9 mouse cellular contexts compared by ENCODE assay signal in genomic region chr13:23431351-23431771, GRCm38 (mm10). TPM values are rescaled to one million over a fixed set of nuclear protein-coding genes. Genes with fewer than 3 reads are reported as not detected.
A peak's percentile ranks its signal among the peaks of the same experiment; 100 is the strongest.
DNase-seq lines count a peak whose midpoint lies in the region; ATAC-seq and TF ChIP-seq lines count a peak whose summit lies in the region.
"Had no signal": no experiment of that assay in that cellular context is flagged by ENCODE, and none has a peak within 500 bp of the region (broad histone marks: within the 10 kb centered on the region; RNA-seq: fewer than 3 reads in every experiment).

No protein-coding gene starts in this region.

- peak overlapping the region; percentile 92 for H3K27ac ChIP-seq in forebrain, embryonic 12.5 days
- H3K27ac ChIP-seq in heart, postnatal 0 days (ENCODE audit: low read depth) = peak overlapping the region; percentile 97
- peak overlapping the region; percentile 94 for H3K27ac ChIP-seq in liver, postnatal 0 days (ENCODE audit: low read depth)
- peak overlapping the region; percentile 57 for H3K27ac ChIP-seq in neural tube, embryonic 12.5 days
- peak overlapping the region; percentile 86 for H3K27ac ChIP-seq in testis, adult 2 months (ENCODE audit: control insufficient read depth, insufficient read depth, low read depth, low read length)

- H3K4me3 ChIP-seq in E14TG2a.4 (replicated peaks; ENCODE audit: low read length) = peak overlapping the region; percentile 77
- peak overlapping the region; percentile 49 for H3K4me3 ChIP-seq in forebrain, embryonic 12.5 days (replicated peaks)
- peak overlapping the region; percentile 66 for H3K4me3 ChIP-seq in heart, postnatal 0 days (ENCODE audit: low read depth, low read length)
- peak overlapping the region; percentile 53 for H3K4me3 ChIP-seq in liver, postnatal 0 days (ENCODE audit: low read depth, low read length)
- peak overlapping the region; percentile 46 for H3K4me3 ChIP-seq in neural tube, embryonic 12.5 days
- H3K4me3 ChIP-seq in testis, adult 2 months (ENCODE audit: control insufficient read depth, low read depth, low read length) = peak overlapping the region; percentile 32; the same call in 1 of the 2 replicates

- WGBS in forebrain, embryonic 12.5 days = under 1% methylated on average over 15 of the region's 15 CpGs
- WGBS in heart, postnatal 0 days = 1% methylated on average over 15 of the region's 15 CpGs
- WGBS in liver, postnatal 0 days (ENCODE audit: insufficient replicate concordance) = under 1% methylated on average over 15 of the region's 15 CpGs
- WGBS in neural tube, embryonic 12.5 days = 1% methylated on average over 15 of the region's 15 CpGs

- peak overlapping the region; percentile 58 for H3K4me2 ChIP-seq in forebrain, embryonic 12.5 days
- H3K4me2 ChIP-seq in heart, postnatal 0 days (ENCODE audit: low read depth, low read length) = peak overlapping the region; percentile 63
- H3K4me2 ChIP-seq in liver, postnatal 0 days (ENCODE audit: low read depth, low read length) = peak overlapping the region; percentile 84
- peak overlapping the region; percentile 62 for H3K4me2 ChIP-seq in neural tube, embryonic 12.5 days (replicated peaks)

- peak; percentile 87 for DNase-seq in c-Kit-positive CD71-positive TER-119-positive erythroid progenitor cells, embryonic 14.5 days (ENCODE audit: low spot score)
- DNase-seq in heart, postnatal 0 days (ENCODE audit: low spot score) = peak; percentile 86
- DNase-seq in kidney, postnatal 36 days = peak; percentile 78 to 81
- DNase-seq in liver, postnatal 0 days = peak; percentile 88

- no peaks in the 10 kb centered on the region for H3K36me3 ChIP-seq in E14TG2a.4 (ENCODE audit: insufficient read depth, low read length)
- no peaks in the 10 kb centered on the region for H3K36me3 ChIP-seq in forebrain, embryonic 12.5 days (replicated peaks)
- H3K36me3 ChIP-seq in heart, postnatal 0 days (replicated peaks; ENCODE audit: control insufficient read depth, insufficient read depth, low read length) = no peaks in the 10 kb centered on the region
- H3K36me3 ChIP-seq in liver, postnatal 0 days (replicated peaks; ENCODE audit: insufficient read depth, low read length) = no peaks in the 10 kb centered on the region
- no peaks in the 10 kb centered on the region for H3K36me3 ChIP-seq in neural tube, embryonic 12.5 days
- no peaks in the 10 kb centered on the region for H3K36me3 ChIP-seq in testis, adult 2 months (ENCODE audit: control insufficient read depth, insufficient read depth, low read length)

- peak overlapping the region; percentile 54 for H3K9ac ChIP-seq in forebrain, embryonic 12.5 days
- peak overlapping the region; percentile 74 for H3K9ac ChIP-seq in heart, postnatal 0 days (replicated peaks; ENCODE audit: low read depth, low read length)
- H3K9ac ChIP-seq in liver, postnatal 0 days (replicated peaks) = peak overlapping the region; percentile 78
- peak overlapping the region; percentile 61 for H3K9ac ChIP-seq in neural tube, embryonic 12.5 days

- peak; percentile 74 for TF ChIP-seq EP300 in heart, postnatal 0 days (IDR thresholded peaks at IDR 0.05; ENCODE audit: low read depth)
- TF ChIP-seq EP300 in liver, postnatal 0 days (IDR thresholded peaks at IDR 0.05; ENCODE audit: low read depth) = 0 out of 2 replicates have a peak, but pooled peaks have one; percentile 8

- no peak for TF ChIP-seq POLR2A in testis, adult 2 months (IDR thresholded peaks at IDR 0.05; ENCODE audit: control insufficient read depth, low read depth, low read length)

- H3K4me1 ChIP-seq in E14TG2a.4 (replicated peaks; ENCODE audit: low read depth, low read length) = peaks cover 68% of the 10 kb centered on the region
- peaks cover 30% of the 10 kb centered on the region for H3K4me1 ChIP-seq in forebrain, embryonic 12.5 days
- peaks cover 12% of the 10 kb centered on the region for H3K4me1 ChIP-seq in heart, postnatal 0 days (ENCODE audit: control insufficient read depth, insufficient read depth)
- H3K4me1 ChIP-seq in liver, postnatal 0 days (ENCODE audit: insufficient read depth) = peaks cover 9% of the 10 kb centered on the region; the same call in 1 of the 2 replicates
- H3K4me1 ChIP-seq in neural tube, embryonic 12.5 days = peaks cover 15% of the 10 kb centered on the region
- H3K4me1 ChIP-seq in testis, adult 2 months (ENCODE audit: control insufficient read depth, insufficient read depth, low read length) = peaks cover 2% of the 10 kb centered on the region; the same call in 1 of the 2 replicates

- peak; percentile 70 for ATAC-seq in forebrain, embryonic 12.5 days (ENCODE audit: low FRiP score)
- ATAC-seq in heart, postnatal 0 days (ENCODE audit: insufficient read depth, low read depth) = peak; percentile 50
- peak; percentile 62 for ATAC-seq in liver, postnatal 0 days
- ATAC-seq in neural tube, embryonic 12.5 days (ENCODE audit: low FRiP score, low read depth) = peak; percentile 69

- no peaks in the 10 kb centered on the region for H3K9me3 ChIP-seq in E14TG2a.4 (ENCODE audit: low read length)
- no peaks in the 10 kb centered on the region for H3K9me3 ChIP-seq in forebrain, embryonic 12.5 days
- no peaks in the 10 kb centered on the region for H3K9me3 ChIP-seq in heart, postnatal 0 days (replicated peaks; ENCODE audit: control insufficient read depth, low read length)
- H3K9me3 ChIP-seq in liver, postnatal 0 days (ENCODE audit: low read length) = no peaks in the 10 kb centered on the region
- H3K9me3 ChIP-seq in neural tube, embryonic 12.5 days = no peaks in the 10 kb centered on the region

- H3K27me3 ChIP-seq in E14TG2a.4 (ENCODE audit: insufficient read depth, low read length) = no peaks in the 10 kb centered on the region
- H3K27me3 ChIP-seq in forebrain, embryonic 12.5 days = no peaks in the 10 kb centered on the region
- H3K27me3 ChIP-seq in heart, postnatal 0 days (ENCODE audit: control insufficient read depth, insufficient read depth, low read length) = no peaks in the 10 kb centered on the region
- no peaks in the 10 kb centered on the region for H3K27me3 ChIP-seq in liver, postnatal 0 days (ENCODE audit: insufficient read depth, low read length)
- no peaks in the 10 kb centered on the region for H3K27me3 ChIP-seq in neural tube, embryonic 12.5 days (replicated peaks)
- H3K27me3 ChIP-seq in testis, adult 2 months (ENCODE audit: control insufficient read depth, insufficient read depth, low read length) = no peaks in the 10 kb centered on the region

- TF ChIP-seq CTCF in E14TG2a.4 (conservative IDR thresholded peaks at IDR 0.05; ENCODE audit: low read length) = no peak
- no peak for TF ChIP-seq CTCF in heart, postnatal 0 days (IDR thresholded peaks at IDR 0.05; ENCODE audit: low read depth)
- TF ChIP-seq CTCF in liver, postnatal 0 days (IDR thresholded peaks at IDR 0.05; ENCODE audit: low read depth) = no peak
- TF ChIP-seq CTCF in testis, adult 2 months (IDR thresholded peaks at IDR 0.05; ENCODE audit: control insufficient read depth, insufficient read depth, insufficient replicate concordance, low read depth, low read length) = no peak

RNA-seq across cellular contexts. Expression of gene Abt1, which starts 7.7 kb away (rescaled TPM):
- 13.0 and 13.2 TPM in 2 replicates for polyA plus RNA-seq in forebrain, embryonic 12.5 days (2016; fragmentation: Nextera tagmentation; extraction: Ambion mirVana)
- 6.7 and 7.4 TPM in 2 replicates for total RNA-seq in heart, postnatal 0 days (2014; rRNA removed; ENCODE audit: low replicate concordance)
- 6.8 and 7.2 TPM in 2 replicates for polyA plus RNA-seq in heart, postnatal 0 days (2015; fragmentation: Nextera tagmentation; extraction: Ambion mirVana)
- 4.3 and 4.8 TPM in 2 replicates for polyA plus RNA-seq in liver, postnatal 0 days (2015; fragmentation: Nextera tagmentation; extraction: Ambion mirVana)
- 11.4 TPM in 2 replicates for polyA plus RNA-seq in neural tube, embryonic 12.5 days (2016; fragmentation: Nextera tagmentation; extraction: Ambion mirVana)
- polyA plus RNA-seq in testis, adult 2 months (2012; rRNA removed) = 2.0 TPM in 2 replicates

RNA-seq across cellular contexts. Expression of gene Btn1a1, which starts 34.3 kb away (rescaled TPM):
- polyA plus RNA-seq in forebrain, embryonic 12.5 days (2016; fragmentation: Nextera tagmentation; extraction: Ambion mirVana) = 0.18 and 0.36 TPM in 2 replicates
- 0.27 TPM in 1 of 2 replicates, not detected in the other for total RNA-seq in heart, postnatal 0 days (2014; rRNA removed; ENCODE audit: low replicate concordance)
- 0.14 and 0.18 TPM in 2 replicates for polyA plus RNA-seq in heart, postnatal 0 days (2015; fragmentation: Nextera tagmentation; extraction: Ambion mirVana)
- 0.92 and 0.96 TPM in 2 replicates for polyA plus RNA-seq in liver, postnatal 0 days (2015; fragmentation: Nextera tagmentation; extraction: Ambion mirVana)
- not detected in 2 replicates for polyA plus RNA-seq in neural tube, embryonic 12.5 days (2016; fragmentation: Nextera tagmentation; extraction: Ambion mirVana)
- 0.05 and 0.26 TPM in 2 replicates for polyA plus RNA-seq in testis, adult 2 months (2012; rRNA removed)

RNA-seq across cellular contexts. Expression of gene Btn2a2, which starts 57.3 kb away (rescaled TPM):
- 0.23 and 0.36 TPM in 2 replicates for polyA plus RNA-seq in forebrain, embryonic 12.5 days (2016; fragmentation: Nextera tagmentation; extraction: Ambion mirVana)
- not detected in 2 replicates for total RNA-seq in heart, postnatal 0 days (2014; rRNA removed; ENCODE audit: low replicate concordance)
- 0.04 and 0.15 TPM in 2 replicates for polyA plus RNA-seq in heart, postnatal 0 days (2015; fragmentation: Nextera tagmentation; extraction: Ambion mirVana)
- polyA plus RNA-seq in liver, postnatal 0 days (2015; fragmentation: Nextera tagmentation; extraction: Ambion mirVana) = not detected in 2 replicates
- polyA plus RNA-seq in neural tube, embryonic 12.5 days (2016; fragmentation: Nextera tagmentation; extraction: Ambion mirVana) = 0.23 and 0.31 TPM in 2 replicates
- 0.08 and 0.21 TPM in 2 replicates for polyA plus RNA-seq in testis, adult 2 months (2012; rRNA removed)
- polyA plus RNA-seq: gonadal fat pad, adult 2 months had no signal

Comparison
In these comparisons a context has a peak if more than half of its experiments do, and no peak if none do; other contexts are left out.
1. Peak in every context shown above with its lines: DNase-seq, ATAC-seq, H3K4me3 ChIP-seq and H3K27ac ChIP-seq.